Mouse (Mus musculus) kidney, postnatal 14 days (tissue): ENCODE measurements around the gene Slc13a5.

Source experiments
- DNase-seq: peaks from one replicate; pipeline ENCODE4 v3.0.0; 2022; ENCODE audit warnings: mixed read lengths

The Slc13a5 gene

GRCm38 (mm10) chr11:72266960-72267560 lies at the start of gene Slc13a5:
Gene Slc13a5 (minus strand): TSS chr11:72267222.
- peak; percentile 14 for DNase-seq

DNA sequence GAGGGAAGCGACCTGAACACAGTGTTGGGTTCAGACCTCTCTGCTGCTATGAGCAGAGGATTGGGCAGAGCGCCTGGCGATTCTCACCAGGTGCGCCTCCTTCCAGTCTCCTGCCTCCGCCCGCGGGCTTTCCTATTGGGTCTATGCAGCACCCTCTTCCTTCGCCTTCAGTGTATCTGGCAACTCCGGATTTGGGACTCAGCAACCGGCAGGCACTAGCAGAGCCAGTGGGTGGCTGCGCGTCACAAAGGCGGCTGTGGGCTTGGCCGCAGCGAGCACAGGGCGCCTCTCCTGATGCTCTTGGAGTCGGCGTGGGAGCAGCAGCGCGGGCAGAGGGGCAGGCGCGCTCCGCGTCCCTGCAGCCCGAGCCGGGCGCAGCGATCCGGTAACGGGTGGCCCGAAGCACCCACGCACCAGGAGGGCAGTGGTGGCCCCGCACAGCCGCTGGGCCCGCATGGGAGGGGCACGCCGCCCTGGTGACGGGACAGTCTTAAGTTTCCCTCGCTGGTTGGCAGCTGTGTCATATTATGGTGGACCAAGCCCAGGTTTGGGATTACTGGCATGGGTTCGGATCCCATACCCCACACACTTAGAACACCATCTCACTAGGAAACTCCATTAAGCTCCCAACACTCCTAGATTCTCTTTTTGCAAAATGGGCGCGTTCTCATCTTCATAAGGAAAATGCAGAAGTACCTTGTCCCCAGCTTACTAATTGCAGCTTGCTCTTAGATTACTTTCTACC lies 47.3 kb upstream of the Slc13a5 start, which contains the start of gene Fbxo39:
TSS of gene Fbxo39 (plus strand) at position 294 of the 745 bp plus-strand sequence.
- no peak for DNase-seq

- no peak for DNase-seq
These were observed 44.5 kb upstream of the Slc13a5 start for GRCm38 (mm10) chr11:72311355-72312001.

DNA sequence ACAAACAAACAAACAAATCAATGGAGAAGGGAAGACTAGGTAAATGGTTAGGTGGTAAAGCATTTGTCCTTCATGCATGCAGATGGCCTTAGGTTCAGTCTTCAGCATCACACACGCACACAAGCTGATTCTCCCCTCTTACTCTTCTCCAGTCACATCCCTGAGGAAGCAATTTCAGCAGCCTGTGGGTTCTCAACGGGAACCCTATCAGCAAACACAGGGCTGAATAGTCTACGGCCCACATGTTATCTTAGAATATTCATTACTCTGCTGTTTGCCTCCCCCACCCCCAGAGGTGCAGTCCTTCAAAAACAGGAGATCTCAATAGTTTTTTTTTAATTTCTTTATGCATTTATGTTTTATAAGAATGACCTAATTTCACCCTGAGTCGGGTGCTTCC lies 43.5 kb upstream of the Slc13a5 start:
- DNase-seq: no peak

GRCm38 (mm10) chr11:72308982-72309381 lies 42.0 kb upstream of the Slc13a5 start:
- no peak for DNase-seq

DNA sequence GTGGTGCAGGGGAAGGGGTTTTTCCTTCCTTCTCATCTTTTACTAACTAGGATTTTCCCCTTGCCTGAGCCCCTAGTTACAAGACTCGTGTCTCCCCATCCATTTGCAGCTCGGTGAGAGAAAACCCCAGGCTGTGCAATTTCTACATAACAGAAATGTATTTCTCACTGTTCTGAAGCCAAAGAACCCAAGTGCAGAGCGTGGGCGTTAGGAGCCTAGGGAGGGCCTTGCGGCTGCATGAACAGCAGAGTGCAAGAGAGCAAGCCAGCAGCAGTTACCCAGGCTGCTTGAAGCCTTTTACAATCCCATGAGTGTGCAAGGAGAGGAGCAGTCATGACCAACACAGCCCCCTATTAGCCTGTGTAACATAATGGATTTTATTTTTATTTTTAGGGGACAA lies 40.4 kb upstream of the Slc13a5 start:
- DNase-seq: no peak

- peak; percentile 58 for DNase-seq
These were observed 35.2 kb upstream of the Slc13a5 start for GRCm38 (mm10) chr11:72302230-72302629.

GRCm38 (mm10) chr11:72301334-72301733 lies 34.3 kb upstream of the Slc13a5 start, which contains the start of gene Xaf1:
Gene Xaf1 (plus strand): TSS chr11:72301629.
- DNase-seq: peak; percentile 76

- no peak for DNase-seq
These were observed 26.1 kb upstream of the Slc13a5 start for GRCm38 (mm10) chr11:72293116-72293515.

DNA sequence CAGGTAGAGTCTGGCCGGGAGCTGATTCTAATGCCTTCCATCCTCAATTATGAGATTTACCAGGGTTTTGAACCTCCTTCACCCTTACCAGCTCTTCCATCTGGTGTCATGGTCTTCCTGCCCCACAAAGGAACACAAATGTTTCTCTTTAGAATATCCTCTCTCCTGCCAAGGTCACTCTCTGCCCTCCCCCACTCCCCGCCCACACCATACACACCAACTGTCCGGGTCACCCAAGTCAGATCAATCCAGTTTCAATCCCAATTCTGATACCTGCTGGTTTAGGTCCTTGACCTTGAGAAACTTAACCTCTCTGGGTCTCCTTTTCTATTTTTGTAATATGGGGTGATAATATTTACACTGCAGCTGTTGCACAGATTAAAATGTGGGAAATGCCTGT lies 20.5 kb upstream of the Slc13a5 start:
- no peak for DNase-seq

GRCm38 (mm10) chr11:72287126-72287525 lies 20.1 kb upstream of the Slc13a5 start:
- DNase-seq: no peak

DNA sequence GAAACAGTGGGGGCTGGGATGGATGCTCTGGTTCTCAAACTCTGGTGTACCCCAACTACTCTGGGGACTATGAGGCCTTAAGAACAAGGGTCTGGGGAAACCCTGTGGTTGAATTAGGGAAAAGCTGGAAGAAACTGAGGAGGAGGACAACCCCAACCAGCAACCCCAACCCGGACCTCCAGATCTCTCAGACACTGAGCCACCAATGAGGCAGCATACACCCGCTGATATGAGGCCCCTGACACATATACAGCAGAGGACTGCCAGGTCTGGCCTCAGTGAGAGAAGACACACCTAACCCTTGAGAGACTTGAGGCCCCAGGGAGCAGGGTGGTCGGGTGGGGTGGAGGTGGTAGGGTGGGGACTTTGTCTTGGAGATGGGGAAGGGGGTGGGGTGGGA lies 19.6 kb upstream of the Slc13a5 start:
- DNase-seq: no peak

GRCm38 (mm10) chr11:72285971-72286480 lies 19.0 kb upstream of the Slc13a5 start:
- no peak for DNase-seq

DNA sequence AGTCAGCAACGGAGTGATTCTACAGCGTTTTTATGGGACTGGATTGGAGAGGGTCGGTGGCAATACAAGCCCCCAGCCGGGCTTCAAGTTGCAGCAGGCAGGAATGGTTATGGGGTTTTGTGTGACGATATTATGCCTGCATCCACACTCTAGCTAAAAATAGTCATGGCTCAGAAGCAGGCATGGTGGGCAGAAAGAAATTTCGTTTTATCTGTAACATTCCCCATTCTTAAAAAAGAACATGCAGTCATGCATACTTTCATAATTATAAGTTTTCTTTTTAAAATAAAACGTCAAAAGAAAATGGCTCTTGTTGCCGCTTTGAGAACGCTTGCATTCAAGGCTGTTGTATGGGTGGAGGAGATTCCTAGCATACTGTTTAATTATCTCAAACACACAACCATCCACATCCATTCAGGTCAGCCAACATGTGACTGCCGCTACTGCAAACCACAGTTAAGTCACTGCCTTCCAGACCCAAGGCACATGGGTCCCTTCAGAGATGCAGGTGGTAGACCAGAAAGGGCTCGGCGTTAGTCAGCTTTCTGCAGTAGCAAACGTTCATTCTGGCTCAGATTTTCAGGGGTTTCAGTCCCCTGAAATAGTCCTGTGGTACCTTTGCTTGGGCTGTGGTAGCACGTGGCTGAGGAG lies 17.6 kb upstream of the Slc13a5 start:
- no peak for DNase-seq

GRCm38 (mm10) chr11:72283486-72284224 lies 16.6 kb upstream of the Slc13a5 start:
- DNase-seq: no peak

DNA sequence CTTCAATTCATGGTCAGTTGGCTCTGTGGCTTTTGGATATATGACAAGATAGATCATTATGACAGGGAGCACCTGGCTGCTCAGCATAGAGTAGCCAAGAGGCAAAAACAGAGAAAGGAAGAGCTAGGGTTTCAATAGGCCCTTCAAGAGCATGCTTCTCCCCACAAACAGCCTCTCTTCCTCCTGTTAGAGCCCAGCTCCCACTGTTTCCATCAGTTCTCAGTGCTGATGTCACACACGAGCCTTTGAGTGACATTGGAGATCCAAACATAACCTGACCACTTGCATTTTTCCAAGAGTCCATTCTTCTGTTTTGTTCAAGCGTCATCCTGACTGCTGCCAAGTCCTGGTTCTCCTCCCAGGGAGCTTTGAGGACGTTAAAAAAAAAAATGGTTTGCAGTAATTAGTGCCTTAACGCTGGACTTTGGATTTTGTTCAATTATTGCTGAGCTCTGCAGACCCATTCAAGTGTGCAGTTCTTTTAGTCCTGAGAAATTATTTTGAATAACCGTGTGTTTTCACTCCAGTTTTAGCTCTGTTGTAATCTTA lies 14.9 kb upstream of the Slc13a5 start:
- no peak for DNase-seq

DNA sequence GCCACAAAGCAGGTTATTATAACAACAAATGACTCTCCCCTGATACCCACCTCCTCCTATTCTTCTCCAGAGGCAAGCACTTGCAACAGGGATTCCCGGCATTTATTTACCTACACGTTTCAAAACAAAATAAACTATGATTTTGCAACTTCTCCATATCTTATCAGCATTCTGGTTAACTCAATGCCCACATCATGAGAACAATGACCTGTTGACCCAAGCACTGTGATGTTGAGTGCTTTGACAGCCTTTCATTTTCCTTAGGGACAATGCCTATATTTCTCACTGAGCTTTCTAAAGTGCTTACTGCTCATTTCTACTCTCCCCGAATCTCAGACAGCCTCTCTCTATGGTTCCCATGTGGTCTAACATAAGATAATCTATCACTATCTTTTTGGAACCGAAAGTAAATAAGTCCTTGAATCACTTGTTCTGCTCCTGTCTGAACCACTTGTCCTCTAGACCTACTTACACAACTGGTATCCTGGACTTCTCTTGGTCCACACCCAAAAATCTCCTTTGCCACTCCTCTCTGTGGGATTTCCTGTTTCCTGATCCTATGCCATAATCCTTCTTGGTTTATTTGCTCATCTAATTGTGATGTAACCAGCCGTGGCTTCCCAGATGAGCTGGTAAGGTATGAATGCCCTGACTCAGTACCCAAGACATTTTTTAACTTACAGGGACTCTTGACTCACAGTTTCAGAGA lies 14.3 kb upstream of the Slc13a5 start:
- no peak for DNase-seq

GRCm38 (mm10) chr11:72273341-72273740 lies 6.3 kb upstream of the Slc13a5 start:
- DNase-seq: no peak

- no peak for DNase-seq
These were observed 4.7 kb upstream of the Slc13a5 start for GRCm38 (mm10) chr11:72271761-72272160.

GRCm38 (mm10) chr11:72266207-72266959 lies 639 bp downstream of the Slc13a5 start:
- DNase-seq: peak; percentile 65

DNA sequence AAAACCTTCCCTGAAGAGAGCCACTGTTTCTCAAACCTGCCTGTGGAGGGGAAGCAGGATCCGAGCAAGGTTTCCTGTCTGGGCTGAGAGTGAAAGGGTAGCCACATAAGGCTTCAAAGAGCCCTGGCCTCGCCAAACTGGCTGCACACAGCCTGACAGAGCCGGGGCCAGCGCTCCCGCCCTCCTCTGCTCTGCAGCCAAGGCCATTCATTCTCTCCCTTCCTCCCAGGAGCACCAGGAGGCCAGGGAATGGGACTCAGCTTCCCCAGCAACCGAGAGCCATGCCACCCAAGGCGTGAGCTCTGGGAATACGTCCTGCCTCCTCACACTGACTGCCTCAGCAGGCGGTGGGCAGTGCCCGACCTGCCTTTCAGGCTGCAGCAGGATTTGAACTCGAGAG lies 1.5 kb downstream of the Slc13a5 start:
- no peak for DNase-seq
